Comparison of ENCODE assay signal across 27 mouse cellular contexts in genomic region chr3:76567346-76567745, GRCm38 (mm10).
A peak's percentile ranks its signal among the peaks of the same experiment; 100 is the strongest.
DNase-seq lines count a peak whose midpoint lies in the region; ATAC-seq and TF ChIP-seq lines count a peak whose summit lies in the region.
"Had no signal": no experiment of that assay in that cellular context is flagged by ENCODE, and none has a peak within 500 bp of the region (broad histone marks: within the 10 kb centered on the region; RNA-seq: fewer than 3 reads in every experiment).

No protein-coding gene starts in this region.

- DNase-seq in forebrain, postnatal 0 days, result peak; percentile 3
- DNase-seq in forebrain, embryonic 10.5 days (ENCODE audit: extremely low spot score, low spot score), result no peak
- DNase-seq in left cerebral cortex, adult 2 months (ENCODE audit: extremely low spot score in 1 of 2, low spot score in 2 of 2), result no peak
- DNase-seq in left cerebral cortex, postnatal 14 days (ENCODE audit: low spot score in 2 of 2), result no peak
- DNase-seq in 3T3-L1 (ENCODE audit: low read depth, low spot score) (peak; percentile 10), A20 (ENCODE audit: low read depth, low spot score) (peak; percentile 20)
- no peak for DNase-seq in kidney, adult 9 months
- DNase-seq in kidney, postnatal 4 days, result no peak
- DNase-seq: adrenal gland, postnatal 14 days; cerebellum, adult 2 months; cerebellum, postnatal 25 days; gastrocnemius, postnatal 14 days; heart, postnatal 36 days; kidney, adult 18-20 months; kidney, postnatal 36 days; lung, postnatal 36 days; thymus, postnatal 4 days had no signal

- no peak for TF ChIP-seq CTCF in forebrain, postnatal 0 days (IDR thresholded peaks at IDR 0.05; ENCODE audit: low read depth)
- TF ChIP-seq CTCF in left cerebral cortex, adult 2 months (IDR thresholded peaks at IDR 0.05), result peak; percentile 49

- intact Hi-C loops in left cerebral cortex, adult 2 months (cut with DNase I), result no loop called here
- intact Hi-C loops in left cerebral cortex, postnatal 14 days (cut with DNase I), result loop anchor here (10.0 kb wide), 1 partner anchor 493 kb away; the partner anchor contains the start of gene Fstl5

- H3K4me3 ChIP-seq in forebrain, postnatal 0 days (ENCODE audit: low read depth, low read length), result no peak overlapping the region
- H3K4me3 ChIP-seq in forebrain, embryonic 10.5 days, result no peak overlapping the region
- no peak overlapping the region for H3K4me3 ChIP-seq in left cerebral cortex, adult 2 months
- H3K4me3 ChIP-seq: embryonic facial prominence, embryonic 12.5 days; hindbrain, embryonic 15.5 days; limb, embryonic 12.5 days; liver, embryonic 15.5 days; lung, embryonic 15.5 days; midbrain, embryonic 15.5 days; myocyte; neural tube, embryonic 13.5 days had no signal

- H3K9ac ChIP-seq in forebrain, postnatal 0 days, result no peak overlapping the region
- H3K9ac ChIP-seq: embryonic facial prominence, embryonic 12.5 days; hindbrain, embryonic 15.5 days; limb, embryonic 12.5 days; liver, embryonic 15.5 days; lung, embryonic 15.5 days; midbrain, embryonic 15.5 days; neural tube, embryonic 13.5 days had no signal

- no peaks in the 10 kb centered on the region for H3K27me3 ChIP-seq in forebrain, postnatal 0 days (ENCODE audit: insufficient read depth, low read length)
- H3K27me3 ChIP-seq in forebrain, embryonic 10.5 days (ENCODE audit: poor library complexity, severe bottlenecking), result no peaks in the 10 kb centered on the region
- H3K27me3 ChIP-seq: embryonic facial prominence, embryonic 12.5 days; hindbrain, embryonic 15.5 days; limb, embryonic 12.5 days; liver, embryonic 15.5 days; lung, embryonic 15.5 days; midbrain, embryonic 15.5 days; neural tube, embryonic 13.5 days had no signal

- H3K4me2 ChIP-seq in forebrain, postnatal 0 days (ENCODE audit: low read depth), result no peak overlapping the region
- H3K4me2 ChIP-seq: embryonic facial prominence, embryonic 12.5 days; heart, embryonic 11.5 days; hindbrain, embryonic 15.5 days; limb, embryonic 12.5 days; liver, embryonic 15.5 days; lung, embryonic 15.5 days; midbrain, embryonic 15.5 days; neural tube, embryonic 13.5 days had no signal

- no peaks in the 10 kb centered on the region for H3K36me3 ChIP-seq in forebrain, postnatal 0 days (ENCODE audit: insufficient read depth)
- no peaks in the 10 kb centered on the region for H3K36me3 ChIP-seq in forebrain, embryonic 10.5 days (replicated peaks)
- H3K36me3 ChIP-seq: embryonic facial prominence, embryonic 12.5 days; G1E; hindbrain, embryonic 15.5 days; limb, embryonic 12.5 days; liver, embryonic 15.5 days; lung, embryonic 15.5 days; midbrain, embryonic 15.5 days; neural tube, embryonic 13.5 days had no signal

- H3K27ac ChIP-seq in forebrain, postnatal 0 days (ENCODE audit: low read depth, low read length), result no peak overlapping the region
- no peak overlapping the region for H3K27ac ChIP-seq in forebrain, embryonic 10.5 days
- no peak overlapping the region for H3K27ac ChIP-seq in left cerebral cortex, adult 2 months
- H3K27ac ChIP-seq: embryonic facial prominence, embryonic 12.5 days; hindbrain, embryonic 15.5 days; limb, embryonic 12.5 days; liver, embryonic 15.5 days; lung, embryonic 15.5 days; midbrain, embryonic 15.5 days; neural tube, embryonic 13.5 days had no signal

- H3K4me1 ChIP-seq in forebrain, postnatal 0 days (ENCODE audit: insufficient read depth), result no peaks in the 10 kb centered on the region
- no peaks in the 10 kb centered on the region for H3K4me1 ChIP-seq in forebrain, embryonic 10.5 days
- H3K4me1 ChIP-seq: embryonic facial prominence, embryonic 12.5 days; hindbrain, embryonic 15.5 days; limb, embryonic 12.5 days; liver, embryonic 15.5 days; lung, embryonic 15.5 days; midbrain, embryonic 15.5 days; neural tube, embryonic 13.5 days had no signal

- H3K9me3 ChIP-seq in forebrain, postnatal 0 days (ENCODE audit: low read length), result no peaks in the 10 kb centered on the region
- no peaks in the 10 kb centered on the region for H3K9me3 ChIP-seq in forebrain, embryonic 10.5 days
- H3K9me3 ChIP-seq: embryonic facial prominence, embryonic 12.5 days; G1E; hindbrain, embryonic 15.5 days; limb, embryonic 12.5 days; liver, embryonic 15.5 days; lung, embryonic 15.5 days; midbrain, embryonic 15.5 days; neural tube, embryonic 13.5 days had no signal

- no peak for ATAC-seq in forebrain, postnatal 0 days
- ATAC-seq: midbrain, embryonic 15.5 days had no signal

Comparison
In these comparisons a context has a peak if more than half of its experiments do, and no peak if none do; other contexts are left out.
1. DNase-seq: peak in forebrain, postnatal 0 days (single experiment), 3T3-L1 (single experiment) and A20 (single experiment); none in forebrain, embryonic 10.5 days (single experiment), left cerebral cortex, adult 2 months (0 of 2), left cerebral cortex, postnatal 14 days (0 of 2), kidney, adult 9 months (single experiment) and kidney, postnatal 4 days (0 of 2).